Mouse (Mus musculus): ENCODE measurements at regions not wholly inside any gene's neighbourhood (a gene's known extent, or its start where the extent isn't known, plus 50 kb on each side); places are given as distances from the start of the nearest gene placed in this dataset.
A peak's percentile ranks its signal among the peaks of the same experiment; 100 is the strongest.

DNA sequence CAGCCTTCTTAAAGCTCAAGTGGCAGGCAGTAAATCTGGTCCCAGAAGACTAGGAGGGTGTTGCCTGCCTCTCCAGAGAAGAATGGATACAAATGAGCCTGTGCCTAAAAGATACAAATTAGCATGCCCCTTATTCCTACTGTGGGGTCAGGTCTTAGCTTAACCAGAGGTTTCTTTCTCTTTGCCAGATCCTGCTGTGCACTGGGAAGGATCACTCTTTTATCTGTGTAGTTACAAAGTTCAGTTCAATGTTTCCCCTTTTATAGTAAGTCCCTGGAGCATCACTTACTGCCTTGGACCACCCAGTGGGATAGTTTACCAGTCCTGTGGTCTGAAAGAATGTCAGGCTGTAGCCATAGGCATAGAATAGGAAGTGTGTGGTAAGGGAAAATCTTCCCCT lies 181.1 kb downstream of the Tmem132e start:
- Histone ChIP-seq H3K4me1 (ENCODE audit: control insufficient read depth, insufficient read depth, low read depth, low read length) (peaks cover 27% of the 10 kb centered on the region), H3K36me3 (ENCODE audit: control insufficient read depth, insufficient read depth, low read length) (no peaks in the 10 kb centered on the region), H3K9ac (ENCODE audit: low read depth, low read length) (no peak overlapping the region), H3K27ac (ENCODE audit: low read depth, low read length) (no peak overlapping the region), H3K4me2 (ENCODE audit: low read length) (no peak overlapping the region), H3K9me3 (ENCODE audit: control insufficient read depth, low read length) (no peaks in the 10 kb centered on the region), H3K27me3 (replicated peaks; ENCODE audit: control insufficient read depth, insufficient read depth, low read length) (no peaks in the 10 kb centered on the region), H3K4me3 (ENCODE audit: low read length) (no peak overlapping the region)
- no peak for ATAC-seq

DNA sequence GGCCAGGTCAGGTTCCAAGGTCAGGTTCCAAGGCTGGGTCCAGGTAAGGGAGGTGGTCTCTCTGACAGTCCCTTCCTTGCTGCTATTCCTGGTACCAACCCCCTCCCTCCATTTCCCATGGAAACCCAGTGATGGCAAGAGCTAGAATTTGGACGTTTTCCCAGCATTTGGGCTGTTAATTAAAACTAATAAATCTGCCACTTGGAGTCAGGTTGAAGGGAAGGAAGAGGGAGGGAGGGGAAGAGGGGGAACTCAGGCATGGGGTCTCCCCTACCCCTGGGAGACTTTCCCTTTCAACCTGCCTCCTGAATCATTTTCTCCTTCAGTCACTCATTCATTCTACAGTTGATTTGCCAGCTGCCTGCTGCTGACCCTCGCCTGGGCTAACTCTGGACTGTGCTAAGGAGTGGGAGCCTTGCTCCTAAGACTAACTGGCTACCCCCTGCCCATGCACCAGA lies 179.5 kb downstream of the Tmem132e start:
- Histone ChIP-seq H3K9me3 (ENCODE audit: control insufficient read depth, low read length) (no peaks in the 10 kb centered on the region), H3K27me3 (replicated peaks; ENCODE audit: control insufficient read depth, insufficient read depth, low read length) (no peaks in the 10 kb centered on the region), H3K4me1 (ENCODE audit: control insufficient read depth, insufficient read depth, low read depth, low read length) (peaks cover 27% of the 10 kb centered on the region), H3K9ac (ENCODE audit: low read depth, low read length) (no peak overlapping the region), H3K4me3 (ENCODE audit: low read length) (no peak overlapping the region), H3K36me3 (ENCODE audit: control insufficient read depth, insufficient read depth, low read length) (no peaks in the 10 kb centered on the region), H3K27ac (ENCODE audit: low read depth, low read length) (no peak overlapping the region), H3K4me2 (ENCODE audit: low read length) (no peak overlapping the region)
- 12% methylated on average over 2 of the region's 2 CpGs for WGBS
- peak; percentile 43; the same call in 1 of the 2 replicates for ATAC-seq

DNA sequence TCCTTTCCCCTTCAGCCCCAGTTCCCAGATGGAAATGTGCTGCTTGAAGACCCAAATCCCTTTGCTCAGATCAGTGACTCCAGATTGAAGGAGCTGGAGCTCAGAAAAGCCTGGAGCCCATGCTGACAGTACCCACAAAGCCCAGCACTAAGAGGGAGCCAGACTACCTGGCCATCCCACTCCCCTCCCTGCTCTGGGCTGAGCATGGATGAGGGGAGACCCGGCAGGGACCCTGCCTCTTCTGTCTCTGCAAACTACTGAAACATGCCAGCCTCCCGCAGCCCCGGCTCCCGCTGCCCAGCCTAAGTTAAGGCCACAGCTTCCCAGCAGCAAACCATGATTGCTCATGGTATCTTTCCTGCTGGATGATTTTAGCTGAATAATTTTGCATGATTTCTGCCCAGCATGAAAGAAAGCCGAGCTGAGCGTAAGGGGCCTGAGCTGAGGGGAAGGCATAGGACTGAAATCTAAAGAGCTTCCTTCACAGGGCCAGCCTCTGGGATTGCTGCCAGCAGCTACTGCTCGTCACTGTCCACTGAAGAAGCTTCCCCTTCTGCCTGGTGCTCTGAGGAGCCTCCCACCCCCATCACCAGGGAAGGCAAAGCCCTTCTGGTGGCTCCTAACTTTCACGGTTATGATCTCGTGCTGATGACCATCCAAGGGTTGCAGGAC lies 178.4 kb downstream of the Tmem132e start:
- ATAC-seq: peak; percentile 51; the same call in 1 of the 2 replicates

GRCm38 (mm10) chr11:82566092-82566491 lies 177.4 kb downstream of the Tmem132e start:
- Histone ChIP-seq H3K27me3 (replicated peaks; ENCODE audit: control insufficient read depth, insufficient read depth, low read length) (no peaks in the 10 kb centered on the region), H3K4me1 (ENCODE audit: control insufficient read depth, insufficient read depth, low read depth, low read length) (peaks cover 27% of the 10 kb centered on the region), H3K36me3 (ENCODE audit: control insufficient read depth, insufficient read depth, low read length) (no peaks in the 10 kb centered on the region), H3K4me2 (ENCODE audit: low read length) (no peak overlapping the region), H3K4me3 (ENCODE audit: low read length) (no peak overlapping the region), H3K27ac (ENCODE audit: low read depth, low read length) (no peak overlapping the region), H3K9ac (ENCODE audit: low read depth, low read length) (no peak overlapping the region), H3K9me3 (ENCODE audit: control insufficient read depth, low read length) (no peaks in the 10 kb centered on the region)
- 75% methylated on average over 4 of the region's 4 CpGs for WGBS
- ATAC-seq: no peak

More for the DNA sequence above, 178.4 kb downstream of the Tmem132e start:
- Histone ChIP-seq H3K4me1 (ENCODE audit: control insufficient read depth, insufficient read depth, low read depth, low read length) (peaks cover 27% of the 10 kb centered on the region), H3K27ac (ENCODE audit: low read depth, low read length) (peak overlapping the region; percentile 32), H3K9me3 (ENCODE audit: control insufficient read depth, low read length) (no peaks in the 10 kb centered on the region), H3K9ac (ENCODE audit: low read depth, low read length) (no peak overlapping the region), H3K36me3 (ENCODE audit: control insufficient read depth, insufficient read depth, low read length) (no peaks in the 10 kb centered on the region), H3K27me3 (replicated peaks; ENCODE audit: control insufficient read depth, insufficient read depth, low read length) (no peaks in the 10 kb centered on the region), H3K4me3 (ENCODE audit: low read length) (no peak overlapping the region), H3K4me2 (ENCODE audit: low read length) (no peak overlapping the region)
- WGBS: 47% methylated on average over 9 of the region's 9 CpGs

DNA sequence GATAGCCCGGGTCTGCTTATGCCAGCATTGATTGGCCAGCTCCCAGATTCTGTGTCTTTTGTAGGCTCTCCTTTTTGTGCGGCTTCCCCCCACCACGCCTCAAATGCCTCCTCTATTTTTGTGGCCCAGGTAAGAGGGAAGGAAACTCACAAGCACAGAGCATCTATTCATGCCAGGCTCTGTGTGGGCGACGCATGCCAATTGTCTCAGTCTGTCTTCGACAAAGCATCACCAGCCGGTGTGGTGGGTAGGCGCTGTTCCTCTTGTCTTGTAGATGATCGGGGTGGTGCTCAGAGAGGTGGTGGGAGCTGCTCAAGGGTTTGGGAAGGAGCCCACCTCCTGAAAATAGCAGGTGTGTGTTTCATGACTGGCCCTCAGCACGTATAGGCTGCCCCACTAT lies 175.5 kb downstream of the Tmem132e start:
- Histone ChIP-seq H3K9me3 (ENCODE audit: control insufficient read depth, low read length) (no peaks in the 10 kb centered on the region), H3K4me2 (ENCODE audit: low read length) (no peak overlapping the region), H3K4me1 (ENCODE audit: control insufficient read depth, insufficient read depth, low read depth, low read length) (peaks cover 26% of the 10 kb centered on the region), H3K4me3 (ENCODE audit: low read length) (no peak overlapping the region), H3K9ac (ENCODE audit: low read depth, low read length) (no peak overlapping the region), H3K36me3 (ENCODE audit: control insufficient read depth, insufficient read depth, low read length) (no peaks in the 10 kb centered on the region), H3K27me3 (replicated peaks; ENCODE audit: control insufficient read depth, insufficient read depth, low read length) (no peaks in the 10 kb centered on the region), H3K27ac (ENCODE audit: low read depth, low read length) (no peak overlapping the region)
- 61% methylated on average over 10 of the region's 10 CpGs for WGBS
- no peak for ATAC-seq

DNA sequence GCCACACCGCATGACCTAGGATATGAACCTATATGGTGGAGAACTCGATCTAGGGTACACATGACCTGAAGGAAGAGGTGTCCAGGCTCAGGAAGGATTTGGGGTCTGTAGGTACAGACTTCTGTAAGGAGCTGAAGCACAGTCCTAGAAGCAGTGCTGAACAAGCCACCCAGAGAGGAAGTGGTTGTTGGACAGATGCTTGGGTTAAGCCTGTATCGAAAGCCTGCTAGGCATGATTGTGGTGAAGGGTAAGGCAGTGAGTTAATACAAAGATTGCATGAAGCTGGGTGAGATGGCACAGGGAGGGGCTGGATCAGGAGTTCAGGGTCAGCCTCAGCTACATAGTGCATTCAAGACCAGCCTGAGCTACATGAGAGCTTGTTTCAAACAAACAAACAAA lies 153.3 kb downstream of the Tmem132e start:
- Histone ChIP-seq H3K9me3 (ENCODE audit: control insufficient read depth, low read length) (no peaks in the 10 kb centered on the region), H3K4me3 (ENCODE audit: low read length) (no peak overlapping the region), H3K27me3 (replicated peaks; ENCODE audit: control insufficient read depth, insufficient read depth, low read length) (no peaks in the 10 kb centered on the region), H3K36me3 (ENCODE audit: control insufficient read depth, insufficient read depth, low read length) (no peaks in the 10 kb centered on the region), H3K4me2 (ENCODE audit: low read length) (no peak overlapping the region), H3K9ac (ENCODE audit: low read depth, low read length) (no peak overlapping the region), H3K4me1 (ENCODE audit: control insufficient read depth, insufficient read depth, low read depth, low read length) (no peaks in the 10 kb centered on the region), H3K27ac (ENCODE audit: low read depth, low read length) (no peak overlapping the region)
- WGBS: 92% methylated on average over 3 of the region's 3 CpGs
- no peak for ATAC-seq

DNA sequence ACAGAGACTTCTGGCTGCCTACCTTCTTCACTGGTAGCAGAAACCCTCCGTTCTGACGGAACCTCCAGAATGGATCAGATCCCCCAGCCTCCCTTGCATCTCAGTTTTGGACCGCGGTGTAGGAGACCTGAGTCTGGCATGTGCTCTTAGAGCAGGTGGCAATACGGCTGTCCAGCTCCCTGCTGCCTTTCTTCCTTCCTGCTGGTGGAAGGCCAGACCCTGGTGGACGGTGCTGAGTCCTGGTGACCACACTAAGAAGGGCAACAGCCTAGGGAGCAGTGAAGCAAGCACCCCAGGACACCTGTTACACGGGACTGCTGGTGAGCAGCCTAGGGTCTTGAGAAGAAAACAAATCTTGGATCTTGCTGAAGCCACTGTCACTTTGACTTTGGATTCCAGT lies 152.7 kb downstream of the Tmem132e start:
- Histone ChIP-seq H3K4me3 (ENCODE audit: low read length) (no peak overlapping the region), H3K4me1 (ENCODE audit: control insufficient read depth, insufficient read depth, low read depth, low read length) (no peaks in the 10 kb centered on the region), H3K9ac (ENCODE audit: low read depth, low read length) (no peak overlapping the region), H3K27me3 (replicated peaks; ENCODE audit: control insufficient read depth, insufficient read depth, low read length) (no peaks in the 10 kb centered on the region), H3K4me2 (ENCODE audit: low read length) (no peak overlapping the region), H3K27ac (ENCODE audit: low read depth, low read length) (no peak overlapping the region), H3K9me3 (ENCODE audit: control insufficient read depth, low read length) (no peaks in the 10 kb centered on the region), H3K36me3 (ENCODE audit: control insufficient read depth, insufficient read depth, low read length) (no peaks in the 10 kb centered on the region)
- WGBS: 84% methylated on average over 7 of the region's 7 CpGs
- no peak for ATAC-seq

DNA sequence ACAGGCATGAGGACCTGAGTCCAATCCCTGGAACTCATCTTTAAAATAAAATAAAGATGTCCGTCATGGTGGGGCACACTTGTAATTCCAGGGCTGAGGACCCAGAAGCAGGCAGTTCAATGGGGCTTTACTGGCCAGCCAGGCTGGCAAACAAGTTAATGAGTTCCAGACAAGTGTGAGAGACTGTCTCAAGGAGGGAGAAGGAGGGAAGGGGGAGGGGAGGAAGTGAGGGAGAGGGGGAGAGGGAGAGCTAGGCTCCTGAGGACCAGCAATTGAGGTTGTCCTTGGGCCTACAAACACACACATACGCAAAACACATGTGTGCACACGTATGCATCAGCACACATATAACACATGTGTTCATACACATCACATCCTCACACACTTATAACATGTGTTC lies 149.2 kb downstream of the Tmem132e start:
- no peak for ATAC-seq
- no peak overlapping the region for H3K4me2 ChIP-seq (ENCODE audit: low read length)
- H3K9me3 ChIP-seq (ENCODE audit: control insufficient read depth, low read length): no peaks in the 10 kb centered on the region
- WGBS: 88% methylated on average over 3 of the region's 3 CpGs
- no peaks in the 10 kb centered on the region for H3K27me3 ChIP-seq (replicated peaks; ENCODE audit: control insufficient read depth, insufficient read depth, low read length)
- no peak overlapping the region for H3K4me3 ChIP-seq (ENCODE audit: low read length)
- H3K9ac ChIP-seq (ENCODE audit: low read depth, low read length): no peak overlapping the region
- no peak overlapping the region for H3K27ac ChIP-seq (ENCODE audit: low read depth, low read length)
- no peaks in the 10 kb centered on the region for H3K4me1 ChIP-seq (ENCODE audit: control insufficient read depth, insufficient read depth, low read depth, low read length)
- H3K36me3 ChIP-seq (ENCODE audit: control insufficient read depth, insufficient read depth, low read length): no peaks in the 10 kb centered on the region

DNA sequence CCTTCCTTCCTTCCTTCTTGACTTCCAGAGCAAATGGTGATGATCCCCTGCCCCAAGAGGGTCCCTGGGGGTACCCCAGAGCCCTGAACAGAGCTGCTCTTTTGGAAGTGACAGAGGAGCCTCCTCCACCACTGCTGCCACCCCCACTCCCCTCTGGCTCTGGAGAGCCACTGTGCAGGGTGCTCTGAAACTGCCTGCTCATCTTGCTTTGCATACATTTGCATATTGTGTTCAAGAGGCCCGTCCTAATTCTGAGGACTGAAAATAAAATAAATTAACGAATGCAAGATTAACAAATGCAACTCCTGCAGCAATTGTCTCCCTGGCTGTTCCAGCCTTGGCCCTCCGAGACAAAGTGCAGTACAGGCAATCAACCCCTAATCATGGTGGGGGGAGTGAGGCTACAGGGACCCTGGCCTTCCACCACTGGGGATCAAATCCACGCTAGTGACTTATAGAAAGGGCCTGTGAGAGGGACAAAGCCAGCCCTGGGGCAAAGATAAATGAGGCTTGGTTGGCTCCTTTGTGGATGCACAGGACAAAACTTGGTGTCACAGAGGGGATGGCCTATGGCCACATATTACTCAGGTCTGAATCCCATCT lies 134.6 kb downstream of the Tmem132e start:
- H3K4me1 ChIP-seq (ENCODE audit: control insufficient read depth, insufficient read depth, low read depth, low read length): peaks cover 12% of the 10 kb centered on the region
- no peak for ATAC-seq
- no peaks in the 10 kb centered on the region for H3K27me3 ChIP-seq (replicated peaks; ENCODE audit: control insufficient read depth, insufficient read depth, low read length)
- H3K4me3 ChIP-seq (ENCODE audit: low read length): no peak overlapping the region
- H3K9ac ChIP-seq (ENCODE audit: low read depth, low read length): no peak overlapping the region
- H3K9me3 ChIP-seq (ENCODE audit: control insufficient read depth, low read length): no peaks in the 10 kb centered on the region
- H3K36me3 ChIP-seq (ENCODE audit: control insufficient read depth, insufficient read depth, low read length): no peaks in the 10 kb centered on the region
- H3K27ac ChIP-seq (ENCODE audit: low read depth, low read length): no peak overlapping the region
- 22% methylated on average over 4 of the region's 4 CpGs for WGBS
- no peak overlapping the region for H3K4me2 ChIP-seq (ENCODE audit: low read length)

All from hindbrain, embryonic 16.5 days (tissue).